Mouse (Mus musculus) embryonic facial prominence, embryonic 11.5 days (tissue): Measurements from ENCODE around the gene Gm49425. TPM values are rescaled to one million over a fixed set of nuclear protein-coding genes. Genes with fewer than 3 reads are reported as not detected.
"Not testable (repeated sequence)": the region's sequence is repeated elsewhere in the genome, so short reads cannot be mapped to it uniquely, and the experiment has no call there.

Source experiments
- ATAC-seq: fragments of 200-750 bp; cut with Nextera tagmentation; replicated peaks from 2 replicates; pipeline ENCODE4 v1.8.0; 2017; ENCODE audit warnings: low read depth; ENCODE audit not compliant: insufficient number of reproducible peaks, low FRiP score, low TSS enrichment
- DNase-seq: peaks from one replicate; pipeline ENCODE4 v3.0.0-alpha.2; 2015; ENCODE audit warnings: low spot score
- H3K27ac ChIP-seq: fragments of 300-500 bp; sonication (generic); replicated peaks from 2 replicates; pipeline ENCODE4 v1.5.1; 2014; ENCODE audit warnings: mild to moderate bottlenecking, low read depth, low read length, control low read depth
- H3K27me3 ChIP-seq: fragments of 300-500 bp; sonication (generic); 2 replicates; pipeline ENCODE4 v1.6.1; 2014; ENCODE audit warnings: mild to moderate bottlenecking, low read length, moderate library complexity, mixed read lengths; ENCODE audit not compliant: control insufficient read depth, insufficient read depth
- H3K36me3 ChIP-seq: fragments of 300-500 bp; sonication (generic); replicated peaks from 2 replicates; pipeline ENCODE4 v1.6.1; 2014; ENCODE audit warnings: low read depth, mild to moderate bottlenecking, low read length, moderate library complexity, mixed read lengths; ENCODE audit not compliant: control insufficient read depth, insufficient read depth
- H3K4me1 ChIP-seq: fragments of 300-500 bp; sonication (generic); 2 replicates; pipeline ENCODE4 v1.6.1; 2014; ENCODE audit warnings: low read length, mixed read lengths; ENCODE audit not compliant: control insufficient read depth, insufficient read depth
- H3K4me2 ChIP-seq: fragments of 300-500 bp; sonication (generic); 2 replicates; pipeline ENCODE4 v1.6.1; 2014; ENCODE audit warnings: low read depth, mild to moderate bottlenecking, control low read depth, low read length, moderate library complexity
- H3K4me3 ChIP-seq: fragments of 300-500 bp; sonication (generic); 2 replicates; pipeline ENCODE4 v1.5.1; 2014; ENCODE audit warnings: low read depth, low read length, control low read depth
- H3K9ac ChIP-seq: fragments of 300-500 bp; sonication (generic); replicated peaks from 2 replicates; pipeline ENCODE4 v1.6.1; 2014; ENCODE audit warnings: mild to moderate bottlenecking, control low read depth, low read length
- H3K9me3 ChIP-seq: fragments of 300-500 bp; sonication (generic); replicated peaks from 2 replicates; pipeline ENCODE4 v1.6.1; 2016; ENCODE audit warnings: mild to moderate bottlenecking, low read length, inconsistent platforms, mixed read lengths; ENCODE audit not compliant: control insufficient read depth
- WGBS: fragments of 180-500 bp; shearing (Covaris S2); extraction: QIAGEN DNeasy Blood & Tissue Kit; methylation state at CpG from one replicate; pipeline ENCODE4 v1.1.7; 2014; 5-methylcytosine and 5-hydroxymethylcytosine counted together
- polyA plus RNA-seq: library from polyadenylated mRNA; unstranded; fragments of >200 nt; fragmentation: Nextera tagmentation; extraction: Ambion mirVana; gene quantifications from 2 replicates; pipeline ENCODE4 v1.2.1, GENCODE M21; 2014

Gm49425 gene
- polyA plus RNA-seq: not detected in 2 replicates

DNA sequence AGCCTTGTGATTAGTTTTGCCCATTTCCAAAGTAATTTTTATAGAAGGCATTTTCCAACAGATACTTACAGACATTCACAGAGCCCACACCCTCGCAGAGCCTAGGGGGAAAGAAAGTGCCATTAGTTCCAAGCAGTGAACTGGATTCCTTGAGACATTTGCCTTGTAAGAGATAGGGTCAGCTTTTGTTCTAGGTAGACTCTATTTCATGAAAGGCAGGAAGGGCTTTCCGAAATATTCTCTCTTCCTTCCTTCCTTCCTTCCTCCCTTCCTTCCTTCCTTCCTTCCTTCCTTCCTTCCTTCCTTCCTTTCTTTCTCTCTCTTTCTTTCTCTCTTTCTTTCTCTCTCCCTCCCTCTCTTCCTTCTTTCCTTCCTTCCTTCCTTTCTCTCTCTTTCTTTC lies at the start of gene Gm49425:
TSS of gene Gm49425 (minus strand) at position 101 of the 400 bp plus-strand sequence.
- not testable (repeated sequence) for H3K4me1 ChIP-seq, DNase-seq, H3K4me2 ChIP-seq, H3K27ac ChIP-seq, ATAC-seq, H3K4me3 ChIP-seq, H3K27me3 ChIP-seq, H3K9ac ChIP-seq, H3K9me3 ChIP-seq, H3K36me3 ChIP-seq
- 75% methylated on average over 2 of the region's 2 CpGs for WGBS

DNA sequence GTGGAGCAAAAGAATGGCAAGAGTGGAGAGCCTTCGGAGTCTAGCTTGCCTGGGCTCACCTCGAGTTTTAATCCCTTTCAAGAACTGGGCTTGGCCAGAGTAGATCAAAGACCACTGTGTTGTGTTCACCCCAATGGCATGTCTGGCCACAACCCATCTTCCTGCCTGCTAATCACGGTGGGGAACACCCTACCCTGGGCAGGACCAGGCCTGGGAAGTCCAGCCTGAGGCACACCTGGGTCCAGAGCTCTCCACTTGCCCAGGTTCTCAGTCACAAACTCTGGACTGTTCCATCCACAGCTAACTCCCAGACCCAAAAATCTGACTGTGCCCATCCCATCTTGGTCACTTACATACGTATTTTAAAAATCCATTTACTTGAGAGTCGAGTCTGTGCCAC lies 45.8 kb upstream of the Gm49425 start, which contains the start of gene Krt90:
TSS of gene Krt90 (minus strand) at position 101 of the 400 bp plus-strand sequence.
- H3K4me2 ChIP-seq: no peak within 1 kb of the TSS
- DNase-seq (no peak), ATAC-seq (no peak)
- no peak within 1 kb of the TSS for H3K9ac ChIP-seq
- no peaks in the 10 kb centered on the region for H3K9me3 ChIP-seq
- H3K36me3 ChIP-seq: no peaks in the 10 kb centered on the region
- H3K27ac ChIP-seq: no peak within 1 kb of the TSS
- peaks cover 2% of the 10 kb centered on the region; the same call in 1 of the 2 replicates for H3K4me1 ChIP-seq
- H3K4me3 ChIP-seq: no peak within 1 kb of the TSS
- no peaks in the 10 kb centered on the region for H3K27me3 ChIP-seq
- WGBS: 67% methylated on average over 5 of the region's 5 CpGs

DNA sequence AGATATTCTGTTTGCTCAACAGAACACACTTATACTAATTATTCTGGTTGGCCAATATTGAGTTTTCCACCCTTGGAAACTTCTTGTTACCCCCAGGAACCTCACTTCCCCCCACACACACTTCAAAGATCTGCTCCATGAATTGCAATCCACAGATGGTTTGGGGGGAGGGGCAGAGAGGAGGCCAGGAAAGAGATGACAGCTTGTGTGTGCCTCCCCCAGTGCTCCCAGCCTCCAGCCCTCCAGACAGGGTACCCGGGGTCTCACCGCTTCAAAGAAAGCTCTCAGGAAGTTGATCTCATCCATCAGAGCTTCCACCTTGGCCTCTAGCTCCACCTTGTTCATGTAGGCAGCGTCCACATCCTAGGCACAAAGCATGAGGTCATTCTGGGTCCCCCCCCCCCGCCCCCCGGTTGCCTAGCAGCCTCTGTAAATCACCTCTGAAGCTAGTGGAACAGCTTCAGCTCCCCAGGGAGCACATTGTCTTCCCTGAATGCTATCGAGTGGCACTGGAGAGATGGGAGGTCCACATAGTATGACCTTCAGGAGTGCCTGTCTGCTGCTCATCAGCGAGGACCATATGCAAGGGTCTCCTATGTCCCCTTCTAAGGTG lies 41.1 kb upstream of the Gm49425 start:
- Histone ChIP-seq H3K9ac (no peak overlapping the region), H3K27me3 (no peaks in the 10 kb centered on the region), H3K9me3 (no peaks in the 10 kb centered on the region), H3K36me3 (no peaks in the 10 kb centered on the region), H3K4me1 (peaks cover 2% of the 10 kb centered on the region; the same call in 1 of the 2 replicates), H3K27ac (no peak overlapping the region), H3K4me3 (no peak overlapping the region), H3K4me2 (no peak overlapping the region)
- DNase-seq (peak; percentile 23), ATAC-seq (peak; percentile 40; the same call in 1 of the 2 replicates)
- 13% methylated on average over 7 of the region's 7 CpGs for WGBS

DNA sequence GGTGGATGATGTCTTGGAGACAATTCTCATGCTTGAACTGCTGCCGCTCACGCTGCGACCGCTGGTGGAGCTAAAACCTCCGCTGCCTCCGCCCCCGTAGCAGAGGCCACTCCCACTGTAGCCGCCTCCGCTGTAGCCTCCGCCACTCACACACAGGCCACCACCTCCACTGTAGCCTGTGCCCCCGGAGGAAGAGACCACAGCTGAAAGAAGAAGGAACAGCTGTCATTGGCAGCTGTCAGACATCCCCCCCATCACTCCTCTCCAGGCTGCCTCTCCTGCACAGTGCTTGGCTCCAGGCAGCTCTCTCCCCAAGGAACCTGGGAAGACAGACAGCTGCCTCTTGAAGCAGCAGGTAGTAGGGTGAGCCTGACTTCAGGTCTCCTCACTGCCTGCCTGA lies 36.1 kb upstream of the Gm49425 start:
- Histone ChIP-seq H3K27me3 (no peaks in the 10 kb centered on the region), H3K9ac (no peak overlapping the region)

DNA sequence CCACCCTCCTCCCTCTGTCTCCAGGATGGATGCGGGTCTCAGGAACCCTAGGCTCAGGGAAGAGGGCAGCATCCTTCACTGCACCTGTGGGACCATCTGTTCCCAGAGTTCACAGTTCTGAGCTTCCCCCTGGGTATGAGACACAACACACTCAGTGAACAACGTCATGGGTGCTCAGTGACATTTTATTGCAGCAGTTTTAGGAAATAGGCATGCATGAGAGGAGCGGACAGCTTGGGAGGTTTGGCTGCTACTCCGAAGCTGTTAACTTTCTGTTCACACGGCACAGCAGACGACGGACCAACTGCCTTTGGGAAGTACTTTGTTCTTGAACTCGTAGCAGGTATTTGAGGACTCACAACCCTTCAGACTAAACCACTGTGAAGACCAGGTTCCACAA lies 35.1 kb upstream of the Gm49425 start:
- Histone ChIP-seq H3K9ac (no peak overlapping the region), H3K36me3 (no peaks in the 10 kb centered on the region), H3K4me1 (no peaks in the 10 kb centered on the region), H3K27me3 (no peaks in the 10 kb centered on the region), H3K27ac (no peak overlapping the region), H3K4me3 (no peak overlapping the region), H3K4me2 (no peak overlapping the region), H3K9me3 (no peaks in the 10 kb centered on the region)
- ATAC-seq (no peak), DNase-seq (no peak)
- WGBS: 89% methylated on average over 8 of the region's 8 CpGs

More for the DNA sequence above, 36.1 kb upstream of the Gm49425 start:
- DNase-seq: peak; percentile 63
- H3K36me3 ChIP-seq: no peaks in the 10 kb centered on the region
- 0% methylated on average over 11 of the region's 11 CpGs for WGBS
- H3K4me2 ChIP-seq: no peak overlapping the region; the same call in 1 of the 2 replicates
- no peak overlapping the region for H3K27ac ChIP-seq
- no peaks in the 10 kb centered on the region for H3K9me3 ChIP-seq
- ATAC-seq: peak; percentile 62
- no peak overlapping the region for H3K4me3 ChIP-seq
- H3K4me1 ChIP-seq: peaks cover under 1% of the 10 kb centered on the region; the same call in 1 of the 2 replicates

DNA sequence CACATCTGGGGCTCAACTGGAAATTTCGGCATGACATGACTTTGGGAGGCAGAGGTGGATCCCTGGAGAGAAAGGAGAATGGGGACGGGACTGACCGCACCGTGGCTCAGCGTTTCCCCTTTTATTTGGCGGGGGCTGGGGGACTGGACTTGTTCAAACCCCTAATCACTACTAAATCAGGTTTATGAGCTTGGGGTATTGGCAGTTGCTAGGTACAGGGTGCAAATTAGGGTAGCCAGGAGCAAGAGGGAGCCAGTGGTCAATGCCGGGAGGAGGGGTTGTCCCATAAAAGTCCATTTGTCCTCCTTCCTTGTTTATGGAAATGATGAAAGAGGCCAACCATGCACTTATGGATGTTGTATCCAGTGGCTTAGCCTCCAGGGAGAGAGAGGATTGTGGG lies 33.5 kb upstream of the Gm49425 start, which contains the start of gene Krt82:
TSS of gene Krt82 (minus strand) at position 101 of the 400 bp plus-strand sequence.
- ATAC-seq (no peak), DNase-seq (no peak)
- no peaks in the 10 kb centered on the region for H3K36me3 ChIP-seq
- H3K9me3 ChIP-seq: no peaks in the 10 kb centered on the region
- H3K9ac ChIP-seq: no peak within 1 kb of the TSS
- no peaks in the 10 kb centered on the region for H3K27me3 ChIP-seq
- no peaks in the 10 kb centered on the region for H3K4me1 ChIP-seq
- H3K4me3 ChIP-seq: no peak within 1 kb of the TSS
- no peak within 1 kb of the TSS for H3K4me2 ChIP-seq
- no peak within 1 kb of the TSS for H3K27ac ChIP-seq
- 86% methylated on average over 7 of the region's 7 CpGs for WGBS

DNA sequence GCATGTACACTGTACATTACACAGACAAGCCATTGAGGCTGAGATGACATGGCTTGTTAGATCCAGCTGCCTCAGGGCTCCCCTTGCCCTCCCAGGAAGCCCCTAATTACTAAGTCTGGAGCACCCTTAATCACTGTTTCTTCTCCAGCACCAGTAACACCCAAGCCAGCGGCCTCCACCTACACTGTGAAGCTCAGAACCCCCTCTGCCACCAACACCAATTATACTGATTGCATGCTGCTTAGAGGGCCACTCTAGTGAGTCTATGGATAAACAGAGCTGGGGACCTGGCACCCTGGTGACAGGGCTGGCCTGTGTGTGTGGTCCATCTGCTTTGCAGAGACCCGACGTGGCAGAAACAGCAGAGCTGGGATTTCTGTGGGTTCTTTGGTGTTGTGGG lies 27.4 kb upstream of the Gm49425 start:
- no peak overlapping the region for H3K27ac ChIP-seq
- ATAC-seq (no peak), DNase-seq (no peak)
- H3K4me3 ChIP-seq: no peak overlapping the region
- H3K9ac ChIP-seq: no peak overlapping the region
- no peaks in the 10 kb centered on the region for H3K4me1 ChIP-seq
- no peak overlapping the region for H3K4me2 ChIP-seq
- no peaks in the 10 kb centered on the region for H3K36me3 ChIP-seq
- no peaks in the 10 kb centered on the region for H3K27me3 ChIP-seq
- 46% methylated on average over 3 of the region's 3 CpGs for WGBS
- no peaks in the 10 kb centered on the region for H3K9me3 ChIP-seq

DNA sequence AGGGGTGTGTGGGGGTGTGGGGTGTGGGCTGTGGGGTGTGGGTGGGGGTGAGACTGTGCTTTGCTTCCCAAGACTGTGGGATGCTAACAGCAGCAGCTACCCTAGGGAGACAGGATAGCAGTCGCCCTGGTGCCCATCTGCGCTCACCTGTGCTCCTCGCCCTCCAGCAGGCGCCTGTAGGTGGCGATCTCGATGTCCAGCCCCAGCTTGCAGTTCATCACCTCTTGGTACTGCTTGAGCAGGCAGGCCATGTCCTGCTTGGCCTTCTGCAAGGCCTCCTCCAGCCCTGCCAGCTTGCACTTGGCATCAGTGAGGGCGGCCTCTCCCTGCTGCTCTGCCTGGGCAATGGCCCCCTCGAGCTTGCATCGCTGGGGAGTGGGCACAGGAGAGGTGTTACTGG lies 25.5 kb upstream of the Gm49425 start:
- H3K27ac ChIP-seq: no peak overlapping the region
- WGBS: 61% methylated on average over 9 of the region's 9 CpGs
- ATAC-seq: no peak

More for the DNA sequence above, 25.5 kb upstream of the Gm49425 start:
- Histone ChIP-seq H3K4me3 (no peak overlapping the region), H3K9me3 (no peaks in the 10 kb centered on the region), H3K36me3 (no peaks in the 10 kb centered on the region), H3K4me2 (no peak overlapping the region), H3K27me3 (no peaks in the 10 kb centered on the region), H3K9ac (no peak overlapping the region), H3K4me1 (no peaks in the 10 kb centered on the region)
- DNase-seq: no peak
